Mouse (Mus musculus): ENCODE data around the gene Ntn3.
A peak's percentile ranks its signal among the peaks of the same experiment; 100 is the strongest.

Ntn3 gene

GRCm38 (mm10) chr17:24209043-24209915, at the start of gene Ntn3:
Ntn3 (minus strand) TSS chr17:24209531.
- DNase-seq (ENCODE audit: extremely low spot score, low spot score) = peak; percentile 82

- DNase-seq (ENCODE audit: extremely low spot score, low spot score) = no peak
Measured at GRCm38 (mm10) chr17:24258981-24259380, 49.6 kb upstream of the Ntn3 start.

GRCm38 (mm10) chr17:24252329-24252728, 43.0 kb upstream of the Ntn3 start:
- no peak for DNase-seq (ENCODE audit: extremely low spot score, low spot score)

- peak; percentile 95 for DNase-seq (ENCODE audit: extremely low spot score, low spot score)
Measured at GRCm38 (mm10) chr17:24251320-24252069, 42.2 kb upstream of the Ntn3 start, which contains the start of gene Ccnf. Ccnf (minus strand) TSS chr17:24251484.

GRCm38 (mm10) chr17:24250988-24251319, 41.6 kb upstream of the Ntn3 start:
- DNase-seq (ENCODE audit: extremely low spot score, low spot score) = no peak

GRCm38 (mm10) chr17:24248641-24249040, 39.3 kb upstream of the Ntn3 start:
- DNase-seq (ENCODE audit: extremely low spot score, low spot score) = no peak

GRCm38 (mm10) chr17:24244061-24244460, 34.7 kb upstream of the Ntn3 start:
- no peak for DNase-seq (ENCODE audit: extremely low spot score, low spot score)

GRCm38 (mm10) chr17:24243311-24243969, 34.1 kb upstream of the Ntn3 start:
- no peak for DNase-seq (ENCODE audit: extremely low spot score, low spot score)

- DNase-seq (ENCODE audit: extremely low spot score, low spot score) = no peak
Measured at GRCm38 (mm10) chr17:24236921-24237320, 27.6 kb upstream of the Ntn3 start.

- DNase-seq (ENCODE audit: extremely low spot score, low spot score) = no peak
Measured at GRCm38 (mm10) chr17:24236479-24236878, 27.1 kb upstream of the Ntn3 start.

- DNase-seq (ENCODE audit: extremely low spot score, low spot score) = no peak
Measured at GRCm38 (mm10) chr17:24227941-24228340, 18.6 kb upstream of the Ntn3 start.

GRCm38 (mm10) chr17:24226721-24227120, 17.4 kb upstream of the Ntn3 start:
- no peak for DNase-seq (ENCODE audit: extremely low spot score, low spot score)

- no peak for DNase-seq (ENCODE audit: extremely low spot score, low spot score)
Measured at GRCm38 (mm10) chr17:24225851-24226250, 16.5 kb upstream of the Ntn3 start.

- DNase-seq (ENCODE audit: extremely low spot score, low spot score) = no peak
Measured at GRCm38 (mm10) chr17:24224741-24225140, 15.4 kb upstream of the Ntn3 start.

GRCm38 (mm10) chr17:24223513-24223912, 14.2 kb upstream of the Ntn3 start:
- DNase-seq (ENCODE audit: extremely low spot score, low spot score) = no peak

- peak; percentile 22 for DNase-seq (ENCODE audit: extremely low spot score, low spot score)
Measured at GRCm38 (mm10) chr17:24222653-24223052, 13.3 kb upstream of the Ntn3 start.

- peak; percentile 88 for DNase-seq (ENCODE audit: extremely low spot score, low spot score)
Measured at GRCm38 (mm10) chr17:24220435-24221411, 11.4 kb upstream of the Ntn3 start, which contains the start of gene Tedc2. Tedc2 (minus strand) TSS chr17:24220851.

- DNase-seq (ENCODE audit: extremely low spot score, low spot score) = no peak
Measured at GRCm38 (mm10) chr17:24216836-24217235, 7.5 kb upstream of the Ntn3 start.

GRCm38 (mm10) chr17:24213186-24213585, 3.9 kb upstream of the Ntn3 start:
- DNase-seq (ENCODE audit: extremely low spot score, low spot score) = no peak

GRCm38 (mm10) chr17:24212441-24213018, 3.2 kb upstream of the Ntn3 start:
- no peak for DNase-seq (ENCODE audit: extremely low spot score, low spot score)

All from neural tube, embryonic 10.5 days (tissue).